Mouse (Mus musculus) limb, embryonic 11.5 days (tissue): ENCODE results near the gene Dtx4. TPM values are rescaled to one million over a fixed set of nuclear protein-coding genes. Genes with fewer than 3 reads are reported as not detected.

ENCODE experiments used
- ATAC-seq: fragments of 200-750 bp; cut with Nextera tagmentation; 2 replicates; pipeline ENCODE4 v1.8.0; 2017; ENCODE audit warnings: low read depth; ENCODE audit not compliant: insufficient number of reproducible peaks, low FRiP score, low TSS enrichment
- DNase-seq: peaks from one replicate; pipeline ENCODE4 v3.0.0-alpha.2; 2015; ENCODE audit warnings: low spot score
- H3K27ac ChIP-seq: fragments of 300-500 bp; sonication (generic); replicated peaks from 2 replicates; pipeline ENCODE4 v1.5.1; 2014; ENCODE audit warnings: low read depth, mild to moderate bottlenecking, low read length
- H3K27me3 ChIP-seq: fragments of 300-500 bp; sonication (generic); 2 replicates; pipeline ENCODE4 v1.6.1; 2014; ENCODE audit warnings: mild to moderate bottlenecking, low read length, mixed read lengths; ENCODE audit not compliant: control insufficient read depth, insufficient read depth
- H3K36me3 ChIP-seq: fragments of 300-500 bp; sonication (generic); 2 replicates; pipeline ENCODE4 v1.6.1; 2014; ENCODE audit warnings: mild to moderate bottlenecking, low read length, moderate library complexity, mixed read lengths; ENCODE audit not compliant: control insufficient read depth, insufficient read depth
- H3K4me1 ChIP-seq: fragments of 300-500 bp; sonication (generic); 2 replicates; pipeline ENCODE4 v1.6.1; 2014; ENCODE audit warnings: low read length, mixed read lengths; ENCODE audit not compliant: control insufficient read depth, insufficient read depth
- H3K4me2 ChIP-seq: fragments of 300-500 bp; sonication (generic); 2 replicates; pipeline ENCODE4 v1.6.1; 2014; ENCODE audit warnings: low read depth, mild to moderate bottlenecking, moderate library complexity; ENCODE audit not compliant: severe bottlenecking
- H3K4me3 ChIP-seq: fragments of 300-500 bp; sonication (generic); 2 replicates; pipeline ENCODE4 v1.5.1; 2014; ENCODE audit warnings: low read depth, low read length
- H3K9ac ChIP-seq: fragments of 300-500 bp; sonication (generic); 2 replicates; pipeline ENCODE4 v1.6.1; 2014; ENCODE audit warnings: mild to moderate bottlenecking, low read length
- H3K9me3 ChIP-seq: fragments of 300-500 bp; sonication (generic); 2 replicates; pipeline ENCODE4 v1.6.1; 2016; ENCODE audit warnings: low read length; ENCODE audit not compliant: control insufficient read depth
- WGBS: fragments of 180-500 bp; shearing (Covaris S2); extraction: QIAGEN DNeasy Blood & Tissue Kit; methylation state at CpG from one replicate; pipeline ENCODE4 v1.1.7; 2014; 5-methylcytosine and 5-hydroxymethylcytosine counted together
- polyA plus RNA-seq: library from polyadenylated mRNA; unstranded; fragments of >200 nt; fragmentation: Nextera tagmentation; extraction: Ambion mirVana; gene quantifications from 2 replicates; pipeline ENCODE4 v1.2.1, GENCODE M21; 2014

The Dtx4 gene
- polyA plus RNA-seq, 1 experiment from 2014 or later = 2.5 TPM

DNA sequence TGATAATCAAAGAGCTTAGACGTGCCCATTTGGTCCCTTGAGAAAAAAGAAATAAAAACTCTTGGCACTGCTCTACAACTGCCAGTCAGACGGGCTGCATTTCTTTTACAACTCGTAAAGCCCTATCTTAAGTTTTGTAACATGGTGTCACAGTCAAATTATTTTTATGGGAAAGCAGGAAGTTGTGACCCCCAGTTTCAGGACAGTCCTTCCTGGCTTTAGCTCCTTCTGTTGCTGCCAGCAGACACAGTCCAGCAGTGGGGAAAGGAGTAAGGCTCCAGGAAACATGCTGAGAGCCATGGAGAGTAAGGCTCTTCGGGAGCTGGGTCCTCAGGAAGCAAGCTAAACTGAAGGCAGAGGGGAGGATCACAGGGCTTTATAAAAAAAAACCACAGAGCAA is 17.5 kb downstream of the Dtx4 start:
- 54% methylated on average over 4 of the region's 4 CpGs for WGBS

DNA sequence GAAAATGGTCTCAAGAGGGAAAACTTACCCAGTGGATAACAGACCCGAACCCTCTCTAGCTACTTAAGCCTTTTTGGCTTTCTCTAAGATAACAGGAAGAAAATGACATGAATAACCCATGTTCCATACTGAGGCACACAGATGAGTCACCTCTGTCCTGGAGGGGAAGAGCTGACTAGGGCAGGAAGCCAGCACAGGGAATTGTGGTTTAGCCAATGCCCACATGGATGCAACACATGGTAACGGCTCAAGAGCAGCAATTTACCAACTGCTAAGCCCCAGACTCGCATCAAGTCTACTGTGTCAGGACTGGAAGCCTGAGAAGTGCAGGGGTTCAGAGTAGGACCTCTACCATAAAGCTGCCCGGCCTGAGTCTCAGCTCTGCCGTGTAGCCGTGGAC is 22.9 kb downstream of the Dtx4 start:
- Histone ChIP-seq H3K27me3 (no peaks in the 10 kb centered on the region), H3K4me3 (no peak overlapping the region), H3K4me1 (no peaks in the 10 kb centered on the region), H3K4me2 (no peak overlapping the region), H3K9ac (no peak overlapping the region), H3K36me3 (no peaks in the 10 kb centered on the region), H3K9me3 (no peaks in the 10 kb centered on the region), H3K27ac (no peak overlapping the region)
- 94% methylated on average over 6 of the region's 6 CpGs for WGBS
- ATAC-seq (no peak), DNase-seq (no peak)

More for the DNA sequence above, 17.5 kb downstream of the Dtx4 start:
- no peak overlapping the region for H3K4me3 ChIP-seq
- H3K9ac ChIP-seq = no peak overlapping the region
- no peak overlapping the region for H3K27ac ChIP-seq
- H3K36me3 ChIP-seq = no peaks in the 10 kb centered on the region
- DNase-seq (no peak), ATAC-seq (no peak)
- no peaks in the 10 kb centered on the region for H3K27me3 ChIP-seq
- no peaks in the 10 kb centered on the region for H3K4me1 ChIP-seq
- H3K4me2 ChIP-seq = no peak overlapping the region
- H3K9me3 ChIP-seq = no peaks in the 10 kb centered on the region

DNA sequence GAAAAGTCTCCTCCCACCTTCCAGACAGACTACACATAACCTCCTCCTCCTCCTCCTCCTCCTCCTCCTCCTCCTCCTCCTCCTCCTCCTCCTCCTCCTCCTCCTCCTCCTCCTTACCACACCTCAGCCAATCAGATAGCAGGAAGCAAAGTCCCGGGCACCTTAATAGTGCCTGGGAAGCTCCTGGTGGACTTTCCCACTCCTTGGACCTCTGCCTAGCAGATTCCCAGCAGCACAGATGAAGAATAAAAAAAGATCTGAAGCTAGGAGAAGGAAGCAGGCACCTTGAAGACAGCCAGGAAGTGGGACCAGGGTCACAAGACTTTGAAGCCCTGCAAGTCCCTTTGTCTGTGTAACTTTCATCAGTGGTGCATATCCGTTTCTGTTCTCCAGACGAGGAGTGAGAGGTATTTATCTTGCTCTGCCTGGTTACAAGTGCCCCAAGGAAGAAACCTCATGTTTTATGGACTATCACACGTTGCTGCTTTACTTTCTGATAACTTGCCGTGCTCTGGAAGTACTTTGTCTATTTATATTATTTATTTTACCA is 24.5 kb downstream of the Dtx4 start:
- H3K36me3 ChIP-seq = no peaks in the 10 kb centered on the region
- H3K9ac ChIP-seq = no peak overlapping the region
- WGBS = 52% methylated on average over 5 of the region's 5 CpGs
- no peaks in the 10 kb centered on the region for H3K27me3 ChIP-seq
- no peaks in the 10 kb centered on the region for H3K4me1 ChIP-seq
- H3K27ac ChIP-seq = no peak overlapping the region
- H3K9me3 ChIP-seq = no peaks in the 10 kb centered on the region
- ATAC-seq (no peak), DNase-seq (no peak)
- H3K4me3 ChIP-seq = no peak overlapping the region
- H3K4me2 ChIP-seq = no peak overlapping the region

DNA sequence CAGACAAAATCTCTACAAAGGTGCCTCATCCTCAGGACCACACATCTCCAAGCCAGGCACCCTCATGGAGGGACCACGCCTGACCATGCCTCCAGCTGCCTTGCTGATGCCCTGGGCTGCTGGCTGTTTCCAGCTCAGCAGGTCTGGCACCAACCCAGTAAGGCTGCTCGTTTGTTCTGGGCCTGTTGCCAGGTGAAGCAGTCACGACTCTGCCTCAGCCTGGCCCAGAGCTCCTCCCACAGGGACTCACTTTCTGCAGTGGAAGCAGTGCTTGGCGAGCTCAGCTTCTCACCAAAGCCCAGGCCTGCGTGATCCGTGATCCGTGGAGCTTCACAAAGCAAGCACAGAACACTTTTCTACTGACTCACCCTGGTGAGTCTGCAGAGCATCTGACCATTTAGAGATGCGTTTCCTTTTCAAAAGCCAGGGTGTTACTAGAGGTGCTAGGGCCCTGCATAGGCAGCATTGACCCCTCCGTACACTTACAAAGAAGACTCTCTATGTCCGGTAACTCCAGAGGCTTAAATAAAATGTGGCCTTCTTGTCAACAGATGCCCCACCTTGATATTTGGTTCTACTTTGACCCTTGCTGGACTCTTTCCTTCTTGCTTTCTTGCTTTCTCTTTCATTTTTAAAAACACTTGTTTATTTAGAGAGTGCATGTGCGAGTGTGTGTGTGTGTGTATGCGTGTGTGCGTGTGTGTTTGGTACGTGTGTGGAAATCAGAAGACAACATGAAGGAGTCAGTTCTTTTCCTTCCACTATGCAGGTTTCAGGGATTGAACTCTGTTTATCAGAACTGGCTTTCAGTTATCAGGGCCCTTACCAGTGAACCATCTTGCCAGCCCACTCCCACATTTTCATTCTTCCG is 25.6 kb downstream of the Dtx4 start:
- DNase-seq (no peak), ATAC-seq (no peak)
- no peak overlapping the region for H3K27ac ChIP-seq
- WGBS = 77% methylated on average over 15 of the region's 15 CpGs
- H3K27me3 ChIP-seq = no peaks in the 10 kb centered on the region
- H3K36me3 ChIP-seq = no peaks in the 10 kb centered on the region
- no peak overlapping the region for H3K4me3 ChIP-seq
- H3K9me3 ChIP-seq = no peaks in the 10 kb centered on the region
- H3K9ac ChIP-seq = no peak overlapping the region
- H3K4me2 ChIP-seq = no peak overlapping the region
- no peaks in the 10 kb centered on the region for H3K4me1 ChIP-seq

DNA sequence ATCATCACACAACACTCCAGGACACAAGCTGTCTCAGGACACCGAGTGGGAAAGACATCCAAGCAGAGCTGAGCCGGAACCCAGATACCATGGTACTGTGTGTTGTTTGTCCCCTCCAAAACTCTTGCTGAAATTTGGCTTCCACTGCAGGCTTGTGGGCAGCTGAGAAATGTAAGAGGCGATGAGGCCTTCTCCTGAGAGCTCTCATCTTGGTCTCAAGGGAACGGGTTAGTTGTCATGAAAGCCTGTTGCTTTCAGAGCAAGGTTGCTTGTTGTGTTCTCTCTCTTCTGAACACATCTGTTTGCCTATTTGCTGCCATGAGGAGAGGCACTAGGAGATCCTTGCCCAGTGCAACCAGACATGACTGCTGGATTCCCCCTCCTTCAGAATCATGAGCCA is 27.3 kb downstream of the Dtx4 start:
- no peaks in the 10 kb centered on the region for H3K27me3 ChIP-seq
- no peaks in the 10 kb centered on the region for H3K36me3 ChIP-seq
- ATAC-seq (no peak), DNase-seq (no peak)
- no peak overlapping the region for H3K4me2 ChIP-seq
- no peak overlapping the region for H3K4me3 ChIP-seq
- 87% methylated on average over 4 of the region's 4 CpGs for WGBS
- H3K27ac ChIP-seq = no peak overlapping the region
- no peaks in the 10 kb centered on the region for H3K9me3 ChIP-seq
- H3K9ac ChIP-seq = no peak overlapping the region
- no peaks in the 10 kb centered on the region for H3K4me1 ChIP-seq

DNA sequence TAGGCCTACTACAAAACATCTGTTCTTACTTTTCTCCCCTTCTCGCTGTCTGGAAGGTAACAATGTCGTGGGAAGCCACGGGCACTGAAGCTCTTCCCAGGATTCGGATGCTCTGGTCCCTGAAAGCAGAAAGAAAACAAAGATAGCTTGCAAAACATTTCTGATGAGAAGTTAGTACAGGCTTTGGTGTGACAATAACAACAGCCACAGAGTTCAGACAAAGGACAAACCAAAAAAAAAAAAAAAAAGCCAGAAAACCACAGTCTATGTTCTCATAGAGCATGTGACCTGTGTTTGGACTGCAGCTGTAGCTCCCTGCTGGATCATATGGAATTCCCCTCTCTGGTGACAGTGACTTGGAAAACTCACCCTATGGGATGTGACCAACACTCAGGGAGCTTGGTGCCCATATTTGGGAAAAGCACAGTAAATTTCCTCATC is 28.0 kb downstream of the Dtx4 start:
- no peaks in the 10 kb centered on the region for H3K27me3 ChIP-seq
- no peaks in the 10 kb centered on the region for H3K9me3 ChIP-seq
- H3K27ac ChIP-seq = no peak overlapping the region
- H3K4me3 ChIP-seq = no peak overlapping the region
- no peaks in the 10 kb centered on the region for H3K4me1 ChIP-seq
- H3K9ac ChIP-seq = no peak overlapping the region
- DNase-seq (no peak), ATAC-seq (no peak)
- no peak overlapping the region for H3K4me2 ChIP-seq
- 29% methylated on average over 4 of the region's 4 CpGs for WGBS
- H3K36me3 ChIP-seq = no peaks in the 10 kb centered on the region

DNA sequence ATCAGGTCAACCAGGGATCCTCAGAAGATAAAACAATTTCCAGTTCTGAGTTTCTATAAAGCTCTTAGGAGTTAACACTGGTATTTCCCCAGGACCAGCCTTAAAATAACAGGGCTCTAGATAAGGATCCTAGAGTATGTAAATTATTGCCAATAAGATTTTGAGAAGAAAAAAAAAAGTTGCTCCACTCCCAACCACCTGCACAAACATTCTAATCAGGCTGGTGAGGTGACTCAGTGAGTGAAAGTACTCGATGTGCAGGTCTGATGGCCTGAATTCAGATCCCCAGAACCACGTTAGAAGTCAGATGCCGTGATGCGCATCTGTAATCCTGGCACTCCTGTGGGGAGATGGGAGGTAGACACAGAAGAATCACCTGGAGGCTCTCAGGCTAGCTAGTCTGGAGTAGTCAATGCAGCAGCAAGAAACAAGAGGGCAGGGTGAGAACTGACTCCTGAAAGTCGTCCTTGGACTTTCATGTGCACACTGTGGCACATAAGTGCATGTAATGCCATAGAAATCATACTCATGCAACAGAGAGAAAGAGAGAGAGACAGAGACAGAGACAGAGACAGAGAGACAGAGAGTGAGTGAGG is 28.8 kb downstream of the Dtx4 start:
- no peaks in the 10 kb centered on the region for H3K36me3 ChIP-seq
- H3K27me3 ChIP-seq = no peaks in the 10 kb centered on the region
- H3K4me1 ChIP-seq = no peaks in the 10 kb centered on the region
- no peak overlapping the region for H3K27ac ChIP-seq
- ATAC-seq (no peak), DNase-seq (no peak)
- no peak overlapping the region for H3K9ac ChIP-seq
- no peaks in the 10 kb centered on the region for H3K9me3 ChIP-seq
- H3K4me3 ChIP-seq = no peak overlapping the region
- no peak overlapping the region for H3K4me2 ChIP-seq
- 84% methylated on average over 5 of the region's 5 CpGs for WGBS

DNA sequence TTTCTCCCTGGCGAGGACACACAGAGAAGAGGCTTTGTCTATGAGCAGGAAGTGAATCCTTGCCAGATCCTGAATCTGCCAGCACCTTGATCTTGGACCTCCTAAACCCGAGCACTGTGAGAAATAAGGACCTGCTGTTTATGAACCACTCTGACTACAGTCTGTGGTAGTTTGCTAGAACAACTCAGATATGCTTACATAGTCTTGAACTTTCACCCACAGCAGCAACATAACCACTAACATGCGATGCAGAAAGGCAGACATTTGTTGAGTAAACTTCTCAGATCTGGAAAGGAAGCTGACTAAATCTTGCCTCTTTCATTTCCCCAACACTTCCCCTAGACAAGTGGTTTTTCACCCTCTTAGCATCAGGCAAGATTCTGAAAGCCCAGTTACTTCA is 29.4 kb downstream of the Dtx4 start:
- H3K9ac ChIP-seq = no peak overlapping the region
- no peaks in the 10 kb centered on the region for H3K9me3 ChIP-seq
- H3K27me3 ChIP-seq = no peaks in the 10 kb centered on the region
- DNase-seq (no peak), ATAC-seq (no peak)
- WGBS = 85% methylated on average over 3 of the region's 3 CpGs
- H3K27ac ChIP-seq = no peak overlapping the region
- no peak overlapping the region for H3K4me2 ChIP-seq
- H3K4me1 ChIP-seq = no peaks in the 10 kb centered on the region
- H3K36me3 ChIP-seq = no peaks in the 10 kb centered on the region
- H3K4me3 ChIP-seq = no peak overlapping the region
